Mouse (Mus musculus) myocyte (in vitro differentiated cells): ENCODE measurements around the gene Get4. TPM values are rescaled to one million over a fixed set of nuclear protein-coding genes. Genes with fewer than 3 reads are reported as not detected.
A peak's percentile ranks its signal among the peaks of the same experiment; 100 is the strongest.

Source experiments
- H3K27me3 ChIP-seq: one replicate; pipeline ENCODE4 v1.6.1; 2011; ENCODE audit not compliant: control insufficient read depth, insufficient read depth, insufficient read length
- H3K36me3 ChIP-seq: one replicate; pipeline ENCODE4 v1.6.1; 2011; ENCODE audit not compliant: control insufficient read depth, insufficient read depth
- H3K4me2 ChIP-seq: one replicate; pipeline ENCODE4 v1.6.1; 2011; ENCODE audit warnings: low read depth, control low read depth
- H3K4me3 ChIP-seq: one replicate; pipeline ENCODE4 v1.5.1; 2011; ENCODE audit warnings: mild to moderate bottlenecking, control low read depth, moderate library complexity
- H3K79me2 ChIP-seq: one replicate; pipeline ENCODE4 v1.6.1; 2011; ENCODE audit not compliant: control insufficient read depth, insufficient read depth
- H3ac ChIP-seq: one replicate; pipeline ENCODE4 v1.6.1; 2011; ENCODE audit not compliant: control insufficient read depth, insufficient read length
- CEBPB ChIP-seq: IDR thresholded peaks from 2 replicates; pipeline ENCODE4 v1.6.1; 2011; ENCODE audit warnings: mild to moderate bottlenecking, moderate library complexity; ENCODE audit not compliant: poor library complexity, insufficient read depth, severe bottlenecking
- E2F4 ChIP-seq: IDR thresholded peaks from one replicate; pipeline ENCODE4 v1.6.1; 2011; ENCODE audit warnings: mild to moderate bottlenecking, control low read depth, moderate library complexity; ENCODE audit not compliant: insufficient read depth
- MAX ChIP-seq: IDR thresholded peaks from one replicate; pipeline ENCODE4 v1.6.1; 2011; ENCODE audit warnings: low read depth, mild to moderate bottlenecking, control low read depth
- MYOD1 ChIP-seq, 3 experiments: IDR thresholded peaks; one replicate each; pipeline ENCODE4 v1.6.1; 2011; ENCODE audit warnings: control low read depth in 2 of 3, low read depth in 2 of 3, mild to moderate bottlenecking in 2 of 3, moderate library complexity in 1 of 3; ENCODE audit not compliant: insufficient read length in 2 of 3, control insufficient read depth in 1 of 3
- MYOG ChIP-seq, 3 experiments: IDR thresholded peaks; one replicate each; pipeline ENCODE4 v1.6.1; 2011; ENCODE audit warnings: control low read depth in 2 of 3, low read depth in 2 of 3, mild to moderate bottlenecking in 2 of 3; ENCODE audit not compliant: insufficient read length in 2 of 3, control insufficient read depth in 1 of 3, insufficient read depth in 1 of 3
- POLR2A ChIP-seq: IDR thresholded peaks from one replicate; pipeline ENCODE4 v1.6.1; 2011; ENCODE audit warnings: low read depth, mild to moderate bottlenecking, control low read depth, moderate library complexity; ENCODE audit not compliant: insufficient read length
- POLR2AphosphoS2 ChIP-seq: IDR thresholded peaks from one replicate; pipeline ENCODE4 v1.6.1; 2011; ENCODE audit warnings: low read depth, control low read depth; ENCODE audit not compliant: insufficient read length
- REST ChIP-seq: IDR thresholded peaks from one replicate; pipeline ENCODE4 v1.6.1; 2011; ENCODE audit warnings: mild to moderate bottlenecking, control low read depth, moderate library complexity; ENCODE audit not compliant: insufficient read depth, insufficient read length
- SRF ChIP-seq: IDR thresholded peaks from one replicate; pipeline ENCODE4 v1.6.1; 2011; ENCODE audit warnings: low read depth; ENCODE audit not compliant: control insufficient read depth, insufficient read length
- TCF12 ChIP-seq: IDR thresholded peaks from one replicate; pipeline ENCODE4 v1.6.1; 2011; ENCODE audit warnings: mild to moderate bottlenecking, control low read depth; ENCODE audit not compliant: poor library complexity, insufficient read depth, severe bottlenecking
- TCF3 ChIP-seq: IDR thresholded peaks from one replicate; pipeline ENCODE4 v1.6.1; 2011; ENCODE audit warnings: low read depth, control low read depth; ENCODE audit not compliant: insufficient read length
- USF1 ChIP-seq: IDR thresholded peaks from one replicate; pipeline ENCODE4 v1.6.1; 2011; ENCODE audit warnings: low read depth, mild to moderate bottlenecking, control low read depth, moderate library complexity
- polyA plus RNA-seq: library from polyadenylated mRNA; unstranded; fragments of >200 nt; fragmentation: generic; extraction: Trizol; gene quantifications from one replicate; pipeline ENCODE4 v1.2.1, GENCODE M21; 2012; ENCODE audit warnings: missing spikeins

Get4 gene
- polyA plus RNA-seq = 106 TPM

- H3ac ChIP-seq = peak within 1 kb of the TSS; percentile 35
- peaks cover 47% of the 10 kb centered on the region for H3K79me2 ChIP-seq
- peaks cover 9% of the 10 kb centered on the region for H3K36me3 ChIP-seq
- H3K27me3 ChIP-seq = no peaks in the 10 kb centered on the region
- H3K4me2 ChIP-seq = peak within 1 kb of the TSS; percentile 98
- no peak for TF ChIP-seq TCF3
- TF ChIP-seq TCF12 = no peak
- TF ChIP-seq MAX = no peak
- TF ChIP-seq SRF = no peak
- no peak for TF ChIP-seq REST
- TF ChIP-seq USF1 = peak; percentile 75
- peak; percentile 75 for TF ChIP-seq POLR2A
- peak in 1 of 3 experiments; percentile 35 for TF ChIP-seq MYOD1 (IDR thresholded peaks at IDR 0.05; ENCODE audit: control insufficient read depth in 1 of 3, insufficient read length in 2 of 3, low read depth in 2 of 3)
- no peak for TF ChIP-seq CEBPB
- peak in 1 of 3 experiments; percentile 40 for TF ChIP-seq MYOG (IDR thresholded peaks at IDR 0.05; ENCODE audit: control insufficient read depth in 1 of 3, insufficient read depth in 1 of 3, insufficient read length in 2 of 3, low read depth in 2 of 3)
- peak; percentile 10 for TF ChIP-seq E2F4
- TF ChIP-seq POLR2AphosphoS2 = peak; percentile 96
- peak within 1 kb of the TSS; percentile 67 for H3K4me3 ChIP-seq
These were observed at the start of gene Get4 for GRCm38 (mm10) chr5:139252081-139252909. TSS of gene Get4 (plus strand) at chr5:139252324.

- no peaks in the 10 kb centered on the region for H3K36me3 ChIP-seq
- no peak overlapping the region for H3K4me2 ChIP-seq
- H3K4me3 ChIP-seq = no peak overlapping the region
- no peak overlapping the region for H3ac ChIP-seq
- no peak for TF ChIP-seq USF1
- no peak for TF ChIP-seq MAX
- TF ChIP-seq REST = no peak
- TF ChIP-seq E2F4 = no peak
- no peak for TF ChIP-seq TCF3
- TF ChIP-seq TCF12 = no peak
- TF ChIP-seq MYOD1 (IDR thresholded peaks at IDR 0.05; ENCODE audit: control insufficient read depth in 1 of 3, insufficient read length in 2 of 3, low read depth in 2 of 3) = no peak
- TF ChIP-seq SRF = no peak
- no peak for TF ChIP-seq MYOG (IDR thresholded peaks at IDR 0.05; ENCODE audit: control insufficient read depth in 1 of 3, insufficient read depth in 1 of 3, insufficient read length in 2 of 3, low read depth in 2 of 3)
- no peak for TF ChIP-seq POLR2A
- TF ChIP-seq CEBPB = no peak
- no peak for TF ChIP-seq POLR2AphosphoS2
- peaks cover 72% of the 10 kb centered on the region for H3K79me2 ChIP-seq
- no peaks in the 10 kb centered on the region for H3K27me3 ChIP-seq
These were observed 48.8 kb upstream of the Get4 start for GRCm38 (mm10) chr5:139203312-139203711.

- H3K79me2 ChIP-seq = peaks cover 97% of the 10 kb centered on the region
- no peaks in the 10 kb centered on the region for H3K27me3 ChIP-seq
- no peak overlapping the region for H3K4me2 ChIP-seq
- peaks cover 16% of the 10 kb centered on the region for H3K36me3 ChIP-seq
- no peak overlapping the region for H3K4me3 ChIP-seq
- no peak for TF ChIP-seq MYOD1 (IDR thresholded peaks at IDR 0.05; ENCODE audit: control insufficient read depth in 1 of 3, insufficient read length in 2 of 3, low read depth in 2 of 3)
- TF ChIP-seq REST = no peak
- TF ChIP-seq E2F4 = no peak
- no peak for TF ChIP-seq TCF3
- no peak for TF ChIP-seq MYOG (IDR thresholded peaks at IDR 0.05; ENCODE audit: control insufficient read depth in 1 of 3, insufficient read depth in 1 of 3, insufficient read length in 2 of 3, low read depth in 2 of 3)
- no peak for TF ChIP-seq POLR2AphosphoS2
- no peak for TF ChIP-seq MAX
- TF ChIP-seq POLR2A = no peak
- TF ChIP-seq TCF12 = no peak
- TF ChIP-seq USF1 = no peak
- TF ChIP-seq SRF = no peak
- H3ac ChIP-seq = no peak overlapping the region
These were observed 46.0 kb upstream of the Get4 start for GRCm38 (mm10) chr5:139206081-139206480.

DNA sequence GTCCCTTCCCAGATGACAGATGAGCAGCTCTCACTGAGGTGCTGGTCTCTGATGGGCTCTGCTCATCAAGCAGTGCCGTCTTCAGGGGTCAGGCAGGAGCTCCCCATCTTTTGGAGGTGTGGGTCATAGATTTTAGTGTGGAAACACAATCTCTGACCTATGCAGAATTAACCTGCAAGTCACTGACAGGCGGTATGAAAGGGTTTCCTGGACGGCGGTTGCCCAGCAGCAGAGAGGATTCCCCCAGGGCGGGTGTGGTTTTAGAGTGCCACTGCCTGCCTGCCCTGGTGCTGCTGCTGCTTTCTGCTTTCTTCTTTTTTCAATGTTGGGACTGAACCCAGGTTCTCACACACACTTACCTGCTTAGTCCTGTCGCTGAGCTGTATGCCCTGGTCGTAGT lies 45.6 kb upstream of the Get4 start:
- no peak overlapping the region for H3K4me2 ChIP-seq
- no peak overlapping the region for H3K4me3 ChIP-seq
- peaks cover 16% of the 10 kb centered on the region for H3K36me3 ChIP-seq
- H3ac ChIP-seq = no peak overlapping the region
- TF ChIP-seq MYOG (IDR thresholded peaks at IDR 0.05; ENCODE audit: control insufficient read depth in 1 of 3, insufficient read depth in 1 of 3, insufficient read length in 2 of 3, low read depth in 2 of 3) (no peak), E2F4 (no peak), REST (no peak), POLR2A (no peak), TCF12 (no peak), USF1 (no peak), TCF3 (no peak)
- peaks cover 94% of the 10 kb centered on the region for H3K79me2 ChIP-seq
- no peaks in the 10 kb centered on the region for H3K27me3 ChIP-seq
